In genomic region chr5:105930282-105930681, GRCm38 (mm10) we compare ENCODE assay signal across 8 mouse cellular contexts. TPM values are rescaled to one million over a fixed set of nuclear protein-coding genes. Genes with fewer than 3 reads are reported as not detected.
A peak's percentile ranks its signal among the peaks of the same experiment; 100 is the strongest.
DNase-seq lines count a peak whose midpoint lies in the region; ATAC-seq and TF ChIP-seq lines count a peak whose summit lies in the region.

No protein-coding gene starts in this region.

- no peaks in the 10 kb centered on the region for H3K4me1 ChIP-seq in forebrain, embryonic 14.5 days (ENCODE audit: control insufficient read depth, insufficient read depth, low read length)
- no peaks in the 10 kb centered on the region for H3K4me1 ChIP-seq in forebrain, embryonic 10.5 days
- H3K4me1 ChIP-seq in spleen, adult 2 months (ENCODE audit: control insufficient read depth, insufficient read depth, insufficient read length) = no peaks in the 10 kb centered on the region
- H3K4me1 ChIP-seq in lung, adult 2 months (ENCODE audit: control insufficient read depth, insufficient read depth, low read length) = no peaks in the 10 kb centered on the region

- peak; percentile 56 for DNase-seq in forebrain, embryonic 14.5 days (ENCODE audit: low spot score)
- no peak for DNase-seq in forebrain, embryonic 10.5 days (ENCODE audit: extremely low spot score, low spot score)
- peak in 1 of 2 experiments; percentile 4 for DNase-seq in spleen, adult 2 months (ENCODE audit: low read depth in 1 of 2, low spot score in 2 of 2)
- DNase-seq in spleen, adult 18-20 months = no peak
- DNase-seq in lung, adult 2 months = peak; percentile 16
- peak; percentile 18 for DNase-seq in thymus, postnatal 14 days
- no peak for DNase-seq in yolk sac, embryonic 10.5 days (ENCODE audit: low spot score)
- no peak for DNase-seq in layer of hippocampus, adult 11-12 months (ENCODE audit: low spot score)

- H3K9me3 ChIP-seq in forebrain, embryonic 14.5 days (replicated peaks; ENCODE audit: control insufficient read depth, low read length) = 0 out of 2 replicates have a peak, but pooled peaks cover 10% of the 10 kb centered on the region
- H3K9me3 ChIP-seq in forebrain, embryonic 10.5 days = peaks cover 11% of the 10 kb centered on the region

- no peak for ATAC-seq in forebrain, embryonic 14.5 days

- H3K9ac ChIP-seq in forebrain, embryonic 14.5 days (ENCODE audit: low read length) = no peak overlapping the region

- TF ChIP-seq POLR2A in spleen, adult 2 months (IDR thresholded peaks at IDR 0.05; ENCODE audit: low read depth, low read length) = no peak
- no peak for TF ChIP-seq POLR2A in lung, adult 2 months (IDR thresholded peaks at IDR 0.05; ENCODE audit: borderline replicate concordance, extremely low read depth, low read depth, low read length)

- no peaks in the 10 kb centered on the region for H3K27me3 ChIP-seq in forebrain, embryonic 14.5 days (replicated peaks; ENCODE audit: control insufficient read depth, insufficient read depth, low read length)
- no peaks in the 10 kb centered on the region for H3K27me3 ChIP-seq in forebrain, embryonic 10.5 days (ENCODE audit: poor library complexity, severe bottlenecking)
- H3K27me3 ChIP-seq in spleen, adult 2 months (ENCODE audit: control insufficient read depth, insufficient read depth, low read length) = no peaks in the 10 kb centered on the region

- TF ChIP-seq CTCF in spleen, adult 2 months (IDR thresholded peaks at IDR 0.05; ENCODE audit: extremely low read depth, insufficient read depth, insufficient read length, insufficient replicate concordance) = peak; percentile 38; the same call in 1 of the 2 replicates
- TF ChIP-seq CTCF in lung, adult 2 months (IDR thresholded peaks at IDR 0.05; ENCODE audit: insufficient read depth, low read length) = peak; percentile 80

- no peak overlapping the region for H3K4me2 ChIP-seq in forebrain, embryonic 14.5 days (ENCODE audit: low read length)

- H3K4me3 ChIP-seq in forebrain, embryonic 14.5 days (ENCODE audit: low read depth, low read length) = no peak overlapping the region
- no peak overlapping the region for H3K4me3 ChIP-seq in forebrain, embryonic 10.5 days
- H3K4me3 ChIP-seq in spleen, adult 2 months (ENCODE audit: extremely low read depth, insufficient read depth, insufficient read length) = no peak overlapping the region
- H3K4me3 ChIP-seq in lung, adult 2 months (replicated peaks; ENCODE audit: extremely low read depth, low read depth, low read length) = no peak overlapping the region

- no peak overlapping the region for H3K27ac ChIP-seq in forebrain, embryonic 14.5 days (ENCODE audit: low read depth, low read length)
- no peak overlapping the region for H3K27ac ChIP-seq in forebrain, embryonic 10.5 days
- H3K27ac ChIP-seq in spleen, adult 2 months (ENCODE audit: insufficient read depth, low read length) = no peak overlapping the region

- H3K36me3 ChIP-seq in forebrain, embryonic 14.5 days (ENCODE audit: control insufficient read depth, insufficient read depth, low read length) = 0 out of 2 replicates have a peak, but pooled peaks cover 9% of the 10 kb centered on the region
- H3K36me3 ChIP-seq in forebrain, embryonic 10.5 days (replicated peaks) = peaks cover 19% of the 10 kb centered on the region
- H3K36me3 ChIP-seq in spleen, adult 2 months (ENCODE audit: control insufficient read depth, insufficient read depth, low read length) = no peaks in the 10 kb centered on the region

- 32% methylated on average over 3 of the region's 3 CpGs for WGBS in forebrain, embryonic 14.5 days
- 31% methylated on average over 3 of the region's 3 CpGs for WGBS in forebrain, embryonic 10.5 days
- 34% methylated on average over 3 of the region's 3 CpGs for WGBS in spleen, adult 2 months
- WGBS in lung, adult 2 months = 28% methylated on average over 3 of the region's 3 CpGs

RNA-seq across cellular contexts. Expression of gene Zfp326, which starts 53.9 kb away (rescaled TPM):
- polyA plus RNA-seq in forebrain, embryonic 14.5 days (2014; fragmentation: Nextera tagmentation; extraction: Ambion mirVana) = 29.6 and 36.3 TPM in 2 replicates
- 55.9 and 61.1 TPM in 2 replicates for polyA plus RNA-seq in forebrain, embryonic 10.5 days (2016; fragmentation: Nextera tagmentation; extraction: Ambion mirVana)
- 6.2 and 8.4 TPM in 2 replicates for polyA plus RNA-seq in spleen, adult 2 months (2012; rRNA removed)
- 11.7 and 14.6 TPM in 2 replicates for polyA plus RNA-seq in lung, adult 2 months (2012; rRNA removed)

Comparison
In these comparisons a context has a peak if more than half of its experiments do, and no peak if none do; other contexts are left out.
1. DNase-seq: peak in forebrain, embryonic 14.5 days (single experiment), lung, adult 2 months (single experiment) and thymus, postnatal 14 days (single experiment); none in forebrain, embryonic 10.5 days (single experiment), spleen, adult 18-20 months (0 of 2), yolk sac, embryonic 10.5 days (single experiment) and layer of hippocampus, adult 11-12 months (single experiment).